Mouse (Mus musculus) kidney, embryonic 16.5 days (tissue): ENCODE data around the gene Prps2. TPM values are rescaled to one million over a fixed set of nuclear protein-coding genes. Genes with fewer than 3 reads are reported as not detected.

Experiments
- ATAC-seq: fragments of 200-750 bp; cut with Nextera tagmentation; 2 replicates; pipeline ENCODE4 v1.8.0; 2017; ENCODE audit warnings: moderate TSS enrichment; ENCODE audit not compliant: low FRiP score, low TSS enrichment
- H3K27ac ChIP-seq: fragments of 300-500 bp; sonication (generic); 2 replicates; pipeline ENCODE4 v1.5.1; 2014; ENCODE audit warnings: low read length
- H3K27me3 ChIP-seq: fragments of 300-500 bp; sonication (generic); 2 replicates; pipeline ENCODE4 v1.6.1; 2014; ENCODE audit warnings: low read length, control low read depth, mixed read lengths; ENCODE audit not compliant: insufficient read depth
- H3K36me3 ChIP-seq: fragments of 300-500 bp; sonication (generic); 2 replicates; pipeline ENCODE4 v1.6.1; 2014; ENCODE audit warnings: low read length, control low read depth, mixed read lengths; ENCODE audit not compliant: insufficient read depth
- H3K4me1 ChIP-seq: fragments of 300-500 bp; sonication (generic); 2 replicates; pipeline ENCODE4 v1.6.1; 2014; ENCODE audit warnings: low read length, control low read depth, mixed read lengths; ENCODE audit not compliant: insufficient read depth
- H3K4me2 ChIP-seq: fragments of 300-500 bp; sonication (generic); replicated peaks from 2 replicates; pipeline ENCODE4 v1.6.1; 2014; ENCODE audit warnings: low read depth, low read length
- H3K4me3 ChIP-seq: fragments of 300-500 bp; sonication (generic); 2 replicates; pipeline ENCODE4 v1.5.1; 2014; ENCODE audit warnings: mild to moderate bottlenecking, low read length
- H3K9ac ChIP-seq: fragments of 300-500 bp; sonication (generic); replicated peaks from 2 replicates; pipeline ENCODE4 v1.6.1; 2014; ENCODE audit warnings: low read length
- H3K9me3 ChIP-seq: fragments of 300-500 bp; sonication (generic); 2 replicates; pipeline ENCODE4 v1.6.1; 2016; ENCODE audit warnings: low read length, control low read depth
- WGBS: fragments of 180-500 bp; shearing (Covaris S2); extraction: QIAGEN DNeasy Blood & Tissue Kit; methylation state at CpG from one replicate; pipeline ENCODE4 v1.1.7; 2014; 5-methylcytosine and 5-hydroxymethylcytosine counted together
- polyA plus RNA-seq: library from polyadenylated mRNA; unstranded; fragments of >200 nt; fragmentation: Nextera tagmentation; extraction: Ambion mirVana; gene quantifications from 2 replicates; pipeline ENCODE4 v1.2.1, GENCODE M21; 2015

Gene Prps2
- polyA plus RNA-seq, 1 experiment from 2014 or later = 33.4 TPM

DNA sequence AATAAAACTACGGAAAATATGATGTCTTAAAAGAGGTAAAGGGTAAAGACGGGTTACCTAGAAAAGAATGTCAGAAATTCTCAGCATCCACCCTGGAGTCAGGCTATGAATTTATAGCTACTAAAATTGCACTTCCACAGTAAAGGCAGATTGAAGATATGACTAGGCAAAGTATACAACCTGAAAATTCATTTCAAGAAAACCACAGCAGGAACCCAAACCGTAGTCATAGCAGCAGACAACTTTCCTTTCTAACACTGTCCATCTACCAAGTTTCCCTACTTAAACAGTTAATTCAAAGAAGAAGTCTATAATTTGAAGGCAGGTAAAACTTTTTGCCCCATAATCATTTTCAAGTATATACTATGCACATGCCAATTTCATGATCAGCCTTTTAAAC lies 26.6 kb downstream of the Prps2 start:
- Histone ChIP-seq H3K9ac (no peak overlapping the region), H3K4me3 (no peak overlapping the region), H3K4me2 (no peak overlapping the region), H3K36me3 (no peaks in the 10 kb centered on the region), H3K4me1 (no peaks in the 10 kb centered on the region), H3K27me3 (peaks cover 8% of the 10 kb centered on the region; the same call in 1 of the 2 replicates), H3K27ac (no peak overlapping the region), H3K9me3 (no peaks in the 10 kb centered on the region)
- WGBS = 90% methylated on average over 3 of the region's 3 CpGs
- ATAC-seq = no peak

DNA sequence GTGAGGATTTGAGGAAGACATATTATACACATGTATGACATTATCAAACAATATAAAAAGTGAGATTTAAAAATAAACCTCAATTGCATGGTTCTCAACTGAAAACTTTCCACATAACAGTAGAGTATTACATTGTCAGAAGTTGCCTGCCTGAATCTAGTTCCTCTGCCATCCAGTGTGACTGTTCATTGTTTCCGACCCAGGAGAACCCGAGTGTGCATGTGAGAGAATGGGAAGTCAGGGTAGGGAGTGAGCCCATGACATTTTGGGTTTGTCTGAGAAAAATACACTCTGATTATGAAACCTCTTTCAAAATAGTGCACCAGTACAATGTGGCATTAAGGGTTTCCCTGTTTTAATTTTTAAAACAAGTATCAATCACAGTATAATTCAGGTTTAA lies 28.9 kb downstream of the Prps2 start:
- H3K9ac ChIP-seq = no peak overlapping the region
- no peak overlapping the region for H3K4me3 ChIP-seq
- peaks cover 7% of the 10 kb centered on the region; the same call in 1 of the 2 replicates for H3K27me3 ChIP-seq
- H3K4me2 ChIP-seq = no peak overlapping the region
- WGBS = 96% methylated on average over 2 of the region's 2 CpGs
- no peaks in the 10 kb centered on the region for H3K4me1 ChIP-seq
- H3K9me3 ChIP-seq = no peaks in the 10 kb centered on the region
- ATAC-seq = no peak
- no peak overlapping the region for H3K27ac ChIP-seq
- no peaks in the 10 kb centered on the region for H3K36me3 ChIP-seq

DNA sequence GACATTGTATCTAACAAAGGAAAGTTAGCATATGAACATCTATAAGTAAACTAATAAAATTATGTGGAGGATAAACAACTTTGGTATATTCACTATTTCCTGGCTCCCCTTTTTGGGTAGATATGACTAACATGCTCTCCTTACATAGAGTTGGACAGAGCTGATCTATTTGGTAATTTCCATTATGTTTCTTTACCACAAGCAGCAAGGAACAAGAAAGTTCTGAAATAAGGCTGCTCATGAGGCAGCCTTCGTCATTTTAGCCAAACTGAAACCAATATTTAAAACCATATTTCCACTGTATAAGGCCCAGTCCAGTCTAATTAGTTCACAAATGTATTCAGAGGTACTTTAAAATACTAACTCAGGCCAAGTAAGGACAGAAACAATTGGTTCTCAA lies 36.1 kb downstream of the Prps2 start:
- Histone ChIP-seq H3K4me3 (no peak overlapping the region), H3K4me1 (no peaks in the 10 kb centered on the region), H3K36me3 (no peaks in the 10 kb centered on the region), H3K9ac (no peak overlapping the region), H3K27ac (no peak overlapping the region), H3K27me3 (peaks cover 5% of the 10 kb centered on the region; the same call in 1 of the 2 replicates), H3K4me2 (no peak overlapping the region), H3K9me3 (no peaks in the 10 kb centered on the region)
- ATAC-seq = no peak
- WGBS = 87% methylated on average over 1 of the region's 1 CpGs

- H3K9ac ChIP-seq = no peak overlapping the region
- H3K4me2 ChIP-seq = no peak overlapping the region
- peak; percentile 61; the same call in 1 of the 2 replicates for ATAC-seq
- no peak overlapping the region for H3K27ac ChIP-seq
- no peaks in the 10 kb centered on the region for H3K4me1 ChIP-seq
- H3K36me3 ChIP-seq = no peaks in the 10 kb centered on the region
- WGBS = 49% methylated on average over 1 of the region's 1 CpGs
- no peak overlapping the region for H3K4me3 ChIP-seq
- peaks cover 11% of the 10 kb centered on the region; the same call in 1 of the 2 replicates for H3K27me3 ChIP-seq
- H3K9me3 ChIP-seq = no peaks in the 10 kb centered on the region
These were observed 38.2 kb downstream of the Prps2 start for GRCm38 (mm10) chrX:167344356-167344755.

GRCm38 (mm10) chrX:167341811-167342210 lies 40.7 kb downstream of the Prps2 start:
- ATAC-seq = no peak
- H3K4me1 ChIP-seq = no peaks in the 10 kb centered on the region
- 82% methylated on average over 3 of the region's 3 CpGs for WGBS
- H3K27ac ChIP-seq = no peak overlapping the region
- H3K4me2 ChIP-seq = no peak overlapping the region
- peaks cover 11% of the 10 kb centered on the region; the same call in 1 of the 2 replicates for H3K27me3 ChIP-seq
- no peak overlapping the region for H3K4me3 ChIP-seq
- H3K36me3 ChIP-seq = no peaks in the 10 kb centered on the region
- H3K9me3 ChIP-seq = no peaks in the 10 kb centered on the region
- H3K9ac ChIP-seq = no peak overlapping the region

GRCm38 (mm10) chrX:167340190-167340589 lies 42.4 kb downstream of the Prps2 start:
- H3K27me3 ChIP-seq = peaks cover 11% of the 10 kb centered on the region; the same call in 1 of the 2 replicates
- H3K4me2 ChIP-seq = no peak overlapping the region
- no peaks in the 10 kb centered on the region for H3K4me1 ChIP-seq
- 85% methylated on average over 2 of the region's 2 CpGs for WGBS
- H3K4me3 ChIP-seq = no peak overlapping the region
- H3K9me3 ChIP-seq = no peaks in the 10 kb centered on the region
- H3K9ac ChIP-seq = no peak overlapping the region
- ATAC-seq = no peak
- no peak overlapping the region for H3K27ac ChIP-seq
- no peaks in the 10 kb centered on the region for H3K36me3 ChIP-seq

DNA sequence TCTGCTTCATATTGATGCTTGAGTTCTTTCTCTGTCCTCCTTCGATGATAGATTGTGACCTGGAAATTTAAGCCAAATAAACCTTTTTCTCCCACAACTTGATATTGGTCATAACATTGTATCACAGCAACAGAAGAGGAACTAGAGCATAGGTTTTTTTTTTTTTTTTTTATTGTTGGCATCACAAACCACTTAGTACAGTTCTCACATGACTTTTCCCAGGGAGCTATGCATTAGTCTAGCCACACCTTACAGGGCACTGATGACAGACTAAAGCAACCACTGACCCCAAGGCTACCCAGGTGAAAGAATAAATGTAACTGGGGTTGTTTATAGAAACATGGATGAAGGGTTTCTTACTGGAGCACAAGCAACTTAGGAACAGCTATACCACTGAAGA lies 44.6 kb downstream of the Prps2 start:
- ATAC-seq = no peak
- 91% methylated on average over 1 of the region's 1 CpGs for WGBS
- Histone ChIP-seq H3K4me2 (no peak overlapping the region), H3K4me1 (0 out of 2 replicates have a peak, but pooled peaks cover under 1% of the 10 kb centered on the region), H3K27me3 (peaks cover 11% of the 10 kb centered on the region; the same call in 1 of the 2 replicates), H3K9me3 (no peaks in the 10 kb centered on the region), H3K4me3 (no peak overlapping the region), H3K27ac (no peak overlapping the region), H3K9ac (no peak overlapping the region), H3K36me3 (no peaks in the 10 kb centered on the region)

GRCm38 (mm10) chrX:167334571-167334970 lies 48.0 kb downstream of the Prps2 start:
- WGBS = 89% methylated on average over 1 of the region's 1 CpGs
- Histone ChIP-seq H3K9ac (no peak overlapping the region), H3K36me3 (no peaks in the 10 kb centered on the region), H3K27me3 (peaks cover 4% of the 10 kb centered on the region; the same call in 1 of the 2 replicates), H3K9me3 (no peaks in the 10 kb centered on the region), H3K4me3 (no peak overlapping the region), H3K4me1 (0 out of 2 replicates have a peak, but pooled peaks cover 6% of the 10 kb centered on the region), H3K4me2 (no peak overlapping the region), H3K27ac (no peak overlapping the region)
- no peak for ATAC-seq

GRCm38 (mm10) chrX:167332607-167333006 lies 49.9 kb downstream of the Prps2 start:
- peak; percentile 75; the same call in 1 of the 2 replicates for ATAC-seq
- 0 out of 2 replicates have a peak, but pooled peaks cover 6% of the 10 kb centered on the region for H3K4me1 ChIP-seq
- H3K9me3 ChIP-seq = no peaks in the 10 kb centered on the region
- peaks cover 6% of the 10 kb centered on the region for H3K27me3 ChIP-seq
- H3K4me3 ChIP-seq = no peak overlapping the region
- no peak overlapping the region for H3K9ac ChIP-seq
- no peaks in the 10 kb centered on the region for H3K36me3 ChIP-seq
- no peak overlapping the region for H3K4me2 ChIP-seq
- H3K27ac ChIP-seq = 0 out of 2 replicates have a peak overlapping the region, but pooled peaks have one; percentile 38
- 43% methylated on average over 1 of the region's 1 CpGs for WGBS

DNA sequence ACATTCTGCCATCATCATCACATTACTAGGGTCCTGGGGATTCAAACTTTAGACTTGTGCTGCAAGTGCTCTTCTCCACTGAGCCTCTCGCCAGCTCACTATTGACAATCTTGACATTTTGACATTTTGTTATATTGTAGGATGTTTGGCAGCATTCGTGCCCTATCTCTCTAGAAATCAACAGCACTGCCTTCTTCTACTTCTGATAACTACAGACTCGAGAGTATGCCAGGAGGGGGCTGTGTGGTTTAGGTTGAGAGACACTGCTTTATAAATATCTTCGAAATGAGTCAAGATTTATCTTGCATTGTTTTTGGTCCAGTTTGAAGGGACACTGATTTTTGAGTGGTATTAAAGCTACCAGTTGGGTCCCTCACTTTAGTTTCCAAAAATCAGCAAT lies 51.6 kb downstream of the Prps2 start:
- peaks cover 10% of the 10 kb centered on the region for H3K27me3 ChIP-seq

More for the DNA sequence above, 51.6 kb downstream of the Prps2 start:
- WGBS = 69% methylated on average over 4 of the region's 4 CpGs
- H3K27ac ChIP-seq = no peak overlapping the region
- ATAC-seq = no peak
- H3K4me3 ChIP-seq = no peak overlapping the region
- 0 out of 2 replicates have a peak, but pooled peaks cover 6% of the 10 kb centered on the region for H3K4me1 ChIP-seq
- H3K4me2 ChIP-seq = no peak overlapping the region
- H3K9me3 ChIP-seq = no peaks in the 10 kb centered on the region
- H3K9ac ChIP-seq = no peak overlapping the region
- H3K36me3 ChIP-seq = no peaks in the 10 kb centered on the region
